Mouse (Mus musculus) left cerebral cortex, postnatal 4 days (tissue): ENCODE measurements around the gene Ctnnd1. TPM values are rescaled to one million over a fixed set of nuclear protein-coding genes. Genes with fewer than 3 reads are reported as not detected.
"Not testable (repeated sequence)": the region's sequence is repeated elsewhere in the genome, so short reads cannot be mapped to it uniquely, and the experiment has no call there.

Experiments used
- DNase-seq: peaks from one replicate; pipeline ENCODE4 v3.0.0-alpha.2; 2022
- intact Hi-C: fragments of 180-260 bp; cut with DNase I; formaldehyde crosslinking; loops from one replicate; pipeline ENCODE4 v1.15.1; 2025
- total RNA-seq, 2 experiments: library from RNA; stranded (reverse); gene quantifications; 2 replicates each; pipeline ENCODE4 v1.2.3; 2021

The Ctnnd1 gene
- total RNA-seq: 10 to 100 TPM; 70.4 to 88.0 TPM

- DNase-seq: peak; percentile 82
- intact Hi-C loops: no loop called here
Observed at GRCm38 (mm10) chr2:84650464-84651195, at the start of gene Ctnnd1. Gene Ctnnd1, minus strand, starts transcription at chr2:84650765.

- DNase-seq: no peak
- intact Hi-C loops: loop anchor here (10.0 kb wide), 1 partner anchor 90 kb away; no protein-coding TSS in a partner anchor
Observed at GRCm38 (mm10) chr2:84695007-84695695, 44.6 kb upstream of the Ctnnd1 start.

GRCm38 (mm10) chr2:84690050-84690449 is 39.5 kb upstream of the Ctnnd1 start:
- DNase-seq: no peak
- intact Hi-C loops: loop anchor here (10.0 kb wide), 1 partner anchor 85 kb away; no protein-coding TSS in a partner anchor

- DNase-seq: no peak
- intact Hi-C loops: no loop called here
Observed at GRCm38 (mm10) chr2:84688080-84688844, 37.7 kb upstream of the Ctnnd1 start.

- intact Hi-C loops: no loop called here
- DNase-seq: no peak
Observed at GRCm38 (mm10) chr2:84682605-84683183, 32.1 kb upstream of the Ctnnd1 start.

- no peak for DNase-seq
- intact Hi-C loops: no loop called here
Observed at GRCm38 (mm10) chr2:84679016-84679415, 28.5 kb upstream of the Ctnnd1 start, which contains the start of gene Tmx2. Gene Tmx2, minus strand, starts transcription at chr2:84679140.

- DNase-seq: peak; percentile 90
- intact Hi-C loops: no loop called here
Observed at GRCm38 (mm10) chr2:84677968-84678880, 27.7 kb upstream of the Ctnnd1 start, which contains the start of the genes Gm28635 and Med19. Gene Gm28635, minus strand, starts transcription at chr2:84678041. Gene Med19, plus strand, starts transcription at chr2:84678402.

GRCm38 (mm10) chr2:84677270-84677967 is 26.9 kb upstream of the Ctnnd1 start:
- intact Hi-C loops: no loop called here

GRCm38 (mm10) chr2:84671535-84671934 is 21.0 kb upstream of the Ctnnd1 start:
- DNase-seq, intact Hi-C loops: not testable (repeated sequence)

More at GRCm38 (mm10) chr2:84677270-84677967, 26.9 kb upstream of the Ctnnd1 start:
- DNase-seq: no peak

- intact Hi-C loops: no loop called here
Observed at GRCm38 (mm10) chr2:84670569-84670933, 20.0 kb upstream of the Ctnnd1 start, which contains the start of gene Selenoh. Gene Selenoh, minus strand, starts transcription at chr2:84670770.

GRCm38 (mm10) chr2:84669828-84670568 is 19.4 kb upstream of the Ctnnd1 start:
- no peak for DNase-seq
- intact Hi-C loops: no loop called here

More at GRCm38 (mm10) chr2:84670569-84670933, 20.0 kb upstream of the Ctnnd1 start, which contains the start of gene Selenoh:
- peak; percentile 93 for DNase-seq

- intact Hi-C loops: no loop called here
- DNase-seq: no peak
Observed at GRCm38 (mm10) chr2:84666081-84666480, 15.5 kb upstream of the Ctnnd1 start.

GRCm38 (mm10) chr2:84662866-84663265 is 12.3 kb upstream of the Ctnnd1 start:
- peak; percentile 51 for DNase-seq

GRCm38 (mm10) chr2:84660253-84660652 is 9.7 kb upstream of the Ctnnd1 start:
- DNase-seq: no peak
- intact Hi-C loops: loop anchor here (5.0 kb wide), 2 partner anchors 43 to 203 kb away; no protein-coding TSS in a partner anchor

More at GRCm38 (mm10) chr2:84662866-84663265, 12.3 kb upstream of the Ctnnd1 start:
- intact Hi-C loops: loop anchor here (5.0 kb wide), 2 partner anchors 46 to 206 kb away; no protein-coding TSS in a partner anchor

GRCm38 (mm10) chr2:84658806-84659205 is 8.2 kb upstream of the Ctnnd1 start, which contains the start of gene Btbd18:
Gene Btbd18, plus strand, starts transcription at chr2:84659079.
- intact Hi-C loops: no loop called here
- no peak for DNase-seq

GRCm38 (mm10) chr2:84655864-84656263 is 5.3 kb upstream of the Ctnnd1 start:
- no peak for DNase-seq
- intact Hi-C loops: no loop called here

- intact Hi-C loops: no loop called here
- no peak for DNase-seq
Observed at GRCm38 (mm10) chr2:84653354-84653753, 2.8 kb upstream of the Ctnnd1 start.

GRCm38 (mm10) chr2:84649674-84650073 is 891 bp downstream of the Ctnnd1 start:
- no peak for DNase-seq
- intact Hi-C loops: no loop called here
